Mouse (Mus musculus) spleen, adult 2 months (tissue): ENCODE measurements around the gene Ccdc85b.

Source experiments
- CTCF ChIP-seq: fragments of 200-500 bp; IDR thresholded peaks from 2 replicates; pipeline ENCODE4 v1.5.1; 2011; ENCODE audit warnings: mild to moderate bottlenecking, inconsistent platforms; ENCODE audit not compliant: insufficient read depth, insufficient read length, insufficient replicate concordance; ENCODE audit errors: extremely low read depth
- POLR2A ChIP-seq: fragments of 200-500 bp; IDR thresholded peaks from 2 replicates; pipeline ENCODE4 v1.6.1; 2011; ENCODE audit warnings: low read depth, low read length, inconsistent platforms

GRCm38 (mm10) chr19:5477668-5478300 lies 20.1 kb upstream of the Ccdc85b start:
- TF ChIP-seq CTCF (no peak), POLR2A (no peak)
